Mouse (Mus musculus) heart, postnatal 0 days (tissue): ENCODE measurements at regions not wholly inside any gene's neighbourhood (a gene's known extent, or its start where the extent isn't known, plus 50 kb on each side); places are given as distances from the start of the nearest gene placed in this dataset.

Experiments used
- ATAC-seq: fragments of 200-750 bp; cut with Nextera tagmentation; 2 replicates; pipeline ENCODE4 v1.8.0; 2017; ENCODE audit warnings: low read depth, moderate number of reproducible peaks, moderate library complexity; ENCODE audit not compliant: insufficient read depth
- DNase-seq: peaks from one replicate; pipeline ENCODE4 v3.0.0-alpha.2; 2016; ENCODE audit warnings: low spot score
- H3K27ac ChIP-seq: fragments of 300-500 bp; sonication (generic); 2 replicates; pipeline ENCODE4 v1.5.1; 2014; ENCODE audit warnings: low read depth, mild to moderate bottlenecking
- H3K27me3 ChIP-seq: fragments of 300-500 bp; sonication (generic); 2 replicates; pipeline ENCODE4 v1.6.1; 2014; ENCODE audit warnings: low read length, mixed read lengths; ENCODE audit not compliant: control insufficient read depth, insufficient read depth
- H3K36me3 ChIP-seq: fragments of 300-500 bp; sonication (generic); replicated peaks from 2 replicates; pipeline ENCODE4 v1.6.1; 2014; ENCODE audit warnings: low read length, mixed read lengths; ENCODE audit not compliant: control insufficient read depth, insufficient read depth
- H3K4me1 ChIP-seq: fragments of 300-500 bp; sonication (generic); 2 replicates; pipeline ENCODE4 v1.6.1; 2014; ENCODE audit warnings: antibody characterized with exemption; ENCODE audit not compliant: control insufficient read depth, insufficient read depth
- H3K4me2 ChIP-seq: fragments of 300-500 bp; sonication (generic); 2 replicates; pipeline ENCODE4 v1.6.1; 2014; ENCODE audit warnings: low read depth, mild to moderate bottlenecking, low read length, moderate library complexity
- H3K4me3 ChIP-seq: fragments of 300-500 bp; sonication (generic); 2 replicates; pipeline ENCODE4 v1.5.1; 2014; ENCODE audit warnings: low read depth, low read length
- H3K9ac ChIP-seq: fragments of 300-500 bp; sonication (generic); replicated peaks from 2 replicates; pipeline ENCODE4 v1.6.1; 2014; ENCODE audit warnings: low read depth, low read length, mixed read lengths
- H3K9me3 ChIP-seq: fragments of 300-500 bp; sonication (generic); replicated peaks from 2 replicates; pipeline ENCODE4 v1.6.1; 2016; ENCODE audit warnings: low read length; ENCODE audit not compliant: control insufficient read depth
- CTCF ChIP-seq: IDR thresholded peaks from 2 replicates; pipeline ENCODE4 v1.5.1; 2016; ENCODE audit warnings: antibody characterized with exemption, control low read depth, low read depth
- EP300 ChIP-seq: IDR thresholded peaks from 2 replicates; pipeline ENCODE4 v1.6.1; 2016; ENCODE audit warnings: antibody characterized with exemption, low read depth
- WGBS: fragments of 180-500 bp; shearing (Covaris S2); extraction: QIAGEN DNeasy Blood & Tissue Kit; methylation state at CpG from one replicate; pipeline ENCODE4 v1.1.7; 2014; 5-methylcytosine and 5-hydroxymethylcytosine counted together

DNA sequence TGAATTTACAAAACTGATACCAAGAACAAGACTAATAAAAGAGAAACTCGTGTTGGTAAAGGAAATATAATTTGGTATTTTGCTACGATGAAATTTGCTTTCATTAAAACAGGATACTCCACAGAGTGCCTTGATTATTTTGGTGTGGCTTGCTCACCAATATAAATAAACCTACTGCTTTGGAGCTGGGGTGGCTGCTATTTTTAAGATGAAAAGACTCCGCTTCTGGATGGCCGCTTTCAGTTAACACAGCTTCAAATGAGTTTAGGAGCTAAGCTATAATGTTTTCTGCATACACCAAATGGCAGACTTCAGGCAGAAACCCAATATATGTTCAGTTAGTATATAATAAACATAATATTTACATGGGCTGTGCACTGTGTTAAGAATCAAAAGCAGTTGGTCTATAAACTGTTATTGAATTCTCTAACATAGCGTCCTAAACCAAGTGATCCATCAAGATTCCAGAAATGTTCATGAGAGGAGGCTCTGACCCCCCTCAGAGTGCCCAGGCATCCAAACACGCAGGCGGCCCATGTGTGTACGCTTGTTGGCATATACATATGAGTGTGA is 215.1 kb upstream of the Pou3f3 start:
- H3K36me3 ChIP-seq = no peaks in the 10 kb centered on the region
- DNase-seq (no peak), ATAC-seq (no peak)
- H3K4me2 ChIP-seq = no peak overlapping the region
- H3K9ac ChIP-seq = no peak overlapping the region
- H3K4me1 ChIP-seq = no peaks in the 10 kb centered on the region
- H3K27me3 ChIP-seq = no peaks in the 10 kb centered on the region
- H3K27ac ChIP-seq = no peak overlapping the region
- 79% methylated on average over 8 of the region's 8 CpGs for WGBS
- H3K4me3 ChIP-seq = no peak overlapping the region
- H3K9me3 ChIP-seq = no peaks in the 10 kb centered on the region
- TF ChIP-seq EP300 = no peak
- TF ChIP-seq CTCF = no peak

- no peak for TF ChIP-seq EP300
- no peak for TF ChIP-seq CTCF
- Histone ChIP-seq H3K9ac (no peak overlapping the region), H3K27ac (no peak overlapping the region), H3K36me3 (no peaks in the 10 kb centered on the region), H3K4me2 (no peak overlapping the region), H3K4me1 (peaks cover 4% of the 10 kb centered on the region; the same call in 1 of the 2 replicates), H3K27me3 (no peaks in the 10 kb centered on the region), H3K4me3 (no peak overlapping the region), H3K9me3 (no peaks in the 10 kb centered on the region)
- WGBS = 75% methylated on average over 5 of the region's 5 CpGs
- no peak for DNase-seq
- ATAC-seq = no peak
Observed at GRCm38 (mm10) chr1:42489563-42489962, 206.0 kb upstream of the Pou3f3 start.

GRCm38 (mm10) chr1:42490856-42491643 is 204.5 kb upstream of the Pou3f3 start:
- no peaks in the 10 kb centered on the region for H3K36me3 ChIP-seq
- H3K9ac ChIP-seq = peak overlapping the region; percentile 23; the same call in 1 of the 2 replicates
- H3K4me2 ChIP-seq = peak overlapping the region; percentile 62
- H3K4me3 ChIP-seq = peak overlapping the region; percentile 32
- ATAC-seq (no peak; the same call in 1 of the 2 replicates), DNase-seq (no peak)
- TF ChIP-seq EP300 (no peak), CTCF (no peak)
- H3K27ac ChIP-seq = no peak overlapping the region
- H3K27me3 ChIP-seq = no peaks in the 10 kb centered on the region
- WGBS = 46% methylated on average over 11 of the region's 11 CpGs
- H3K9me3 ChIP-seq = no peaks in the 10 kb centered on the region
- peaks cover 4% of the 10 kb centered on the region; the same call in 1 of the 2 replicates for H3K4me1 ChIP-seq

- no peak overlapping the region for H3K27ac ChIP-seq
- no peak for TF ChIP-seq CTCF
- no peak for TF ChIP-seq EP300
- H3K4me1 ChIP-seq = peaks cover 4% of the 10 kb centered on the region; the same call in 1 of the 2 replicates
- WGBS = 3% methylated on average over 35 of the region's 35 CpGs
- peak overlapping the region; percentile 62 for H3K4me2 ChIP-seq
- H3K4me3 ChIP-seq = peak overlapping the region; percentile 32
- no peaks in the 10 kb centered on the region for H3K36me3 ChIP-seq
- ATAC-seq (peak; percentile 47; the same call in 1 of the 2 replicates), DNase-seq (peak; percentile 15)
- H3K27me3 ChIP-seq = no peaks in the 10 kb centered on the region
- H3K9ac ChIP-seq = peak overlapping the region; percentile 23; the same call in 1 of the 2 replicates
- H3K9me3 ChIP-seq = no peaks in the 10 kb centered on the region
Observed at GRCm38 (mm10) chr1:42491644-42492277, 203.8 kb upstream of the Pou3f3 start.

GRCm38 (mm10) chr1:42496022-42496421 is 199.5 kb upstream of the Pou3f3 start:
- no peak for DNase-seq
- no peak overlapping the region for H3K27ac ChIP-seq
- H3K4me1 ChIP-seq = peaks cover 3% of the 10 kb centered on the region; the same call in 1 of the 2 replicates
- H3K4me2 ChIP-seq = no peak overlapping the region
- H3K9me3 ChIP-seq = no peaks in the 10 kb centered on the region
- H3K9ac ChIP-seq = no peak overlapping the region
- no peak for ATAC-seq
- H3K36me3 ChIP-seq = no peaks in the 10 kb centered on the region
- WGBS = 86% methylated on average over 3 of the region's 3 CpGs
- no peaks in the 10 kb centered on the region for H3K27me3 ChIP-seq
- H3K4me3 ChIP-seq = no peak overlapping the region
- TF ChIP-seq EP300 = no peak
- TF ChIP-seq CTCF = no peak
